Mouse (Mus musculus) spleen, adult 10 weeks (tissue): ENCODE measurements around the gene Sptbn1. TPM values are rescaled to one million over a fixed set of nuclear protein-coding genes. Genes with fewer than 3 reads are reported as not detected.

Experiments used
- polyA plus RNA-seq: library from polyadenylated mRNA; stranded (reverse); fragments of 350-450 nt; fragmentation: Illumina TruSeq; extraction: RNeasy Lipid Tissue Mini Kit (QIAGEN cat#74804); gene quantifications from one replicate; pipeline ENCODE4 v1.2.3, GENCODE M21; 2015; ENCODE audit warnings: low replicate concordance; ENCODE audit not compliant: insufficient read depth

Gene Sptbn1
- polyA plus RNA-seq: 168 TPM

DNA sequence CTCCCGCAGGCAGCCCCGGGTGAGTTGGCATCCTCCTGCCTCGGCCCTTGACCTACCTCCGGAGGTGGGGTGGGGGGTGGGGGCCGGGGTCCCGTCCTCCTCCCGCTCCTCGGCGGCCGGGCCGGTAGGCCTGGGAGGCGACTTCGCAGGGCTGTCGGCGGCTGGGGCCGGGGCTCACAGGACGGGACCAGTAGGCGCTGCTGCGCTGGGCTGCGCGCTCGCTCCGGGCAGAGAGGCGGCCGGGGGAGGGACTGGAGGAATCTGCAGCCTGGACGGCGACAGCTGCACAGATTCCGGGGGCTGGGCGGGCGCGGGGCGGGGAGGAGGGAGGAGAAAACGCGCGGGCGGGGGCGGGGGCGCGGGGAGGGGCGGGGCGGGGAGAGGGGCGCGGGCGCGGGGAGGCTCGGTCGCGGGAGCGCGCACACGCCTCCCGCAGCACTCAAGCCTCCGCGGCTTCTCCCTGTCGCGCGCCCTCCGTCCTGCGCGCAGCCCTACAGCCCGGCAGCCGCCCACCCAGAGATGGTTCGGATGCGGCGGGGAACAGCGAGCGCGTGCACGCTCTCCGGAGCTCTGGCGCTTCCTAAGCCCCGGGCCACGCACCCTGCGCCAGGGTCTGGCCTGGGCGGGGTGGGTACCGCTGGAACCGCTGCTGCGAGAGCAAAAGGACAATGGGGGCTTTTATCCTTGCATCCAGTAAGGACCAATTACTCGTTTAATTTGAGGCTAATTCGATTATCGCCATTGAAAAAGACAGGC, at the start of gene Sptbn1:
Gene Sptbn1, minus strand, starts transcription at position 284 of the 756 bp plus-strand sequence.

Other genes with a start within 250 kb of the Sptbn1 start
- gene Eml6, start 242.1 kb downstream of the Sptbn1 start, polyA plus RNA-seq: 3.8 TPM
- gene 4930505A04Rik, start 203.7 kb upstream of the Sptbn1 start, polyA plus RNA-seq: not detected